Mouse (Mus musculus) kidney, postnatal 0 days (tissue): ENCODE measurements at regions not wholly inside any gene's neighbourhood (a gene's known extent, or its start where the extent isn't known, plus 50 kb on each side); places are given as distances from the start of the nearest gene placed in this dataset.
"Not testable (repeated sequence)": the region's sequence is repeated elsewhere in the genome, so short reads cannot be mapped to it uniquely, and the experiment has no call there.

ENCODE experiments used
- ATAC-seq: fragments of 200-750 bp; cut with Nextera tagmentation; replicated peaks from 2 replicates; pipeline ENCODE4 v1.8.0; 2017; ENCODE audit warnings: low read depth, moderate number of reproducible peaks, moderate TSS enrichment, moderate library complexity; ENCODE audit not compliant: low FRiP score
- DNase-seq: peaks from one replicate; pipeline ENCODE4 v3.0.0-alpha.2; 2016; ENCODE audit warnings: low spot score
- H3K27ac ChIP-seq: fragments of 300-500 bp; sonication (generic); 2 replicates; pipeline ENCODE4 v1.5.1; 2014; ENCODE audit warnings: mild to moderate bottlenecking
- H3K27me3 ChIP-seq: fragments of 300-500 bp; sonication (generic); 2 replicates; pipeline ENCODE4 v1.6.1; 2014; ENCODE audit warnings: low read length, mixed read lengths; ENCODE audit not compliant: insufficient read depth
- H3K36me3 ChIP-seq: fragments of 300-500 bp; sonication (generic); 2 replicates; pipeline ENCODE4 v1.6.1; 2014; ENCODE audit warnings: low read length, mixed read lengths; ENCODE audit not compliant: insufficient read depth
- H3K4me1 ChIP-seq: fragments of 300-500 bp; sonication (generic); replicated peaks from 2 replicates; pipeline ENCODE4 v1.6.1; 2014; ENCODE audit warnings: antibody characterized with exemption, low read length, mixed read lengths; ENCODE audit not compliant: insufficient read depth
- H3K4me2 ChIP-seq: fragments of 300-500 bp; sonication (generic); 2 replicates; pipeline ENCODE4 v1.6.1; 2014; ENCODE audit warnings: mild to moderate bottlenecking, low read length, moderate library complexity, mixed read lengths
- H3K4me3 ChIP-seq: fragments of 300-500 bp; sonication (generic); replicated peaks from 2 replicates; pipeline ENCODE4 v1.5.1; 2014; ENCODE audit warnings: low read depth, low read length
- H3K9ac ChIP-seq: fragments of 300-500 bp; sonication (generic); 2 replicates; pipeline ENCODE4 v1.6.1; 2014; ENCODE audit warnings: low read depth, low read length
- H3K9me3 ChIP-seq: fragments of 300-500 bp; sonication (generic); replicated peaks from 2 replicates; pipeline ENCODE4 v1.6.1; 2016; ENCODE audit warnings: low read length, inconsistent platforms, mixed read lengths
- CTCF ChIP-seq: IDR thresholded peaks from 2 replicates; pipeline ENCODE4 v1.5.1; 2016; ENCODE audit warnings: antibody characterized with exemption, low read depth, mild to moderate bottlenecking, moderate library complexity
- WGBS: fragments of 180-500 bp; shearing (Covaris S2); extraction: QIAGEN DNeasy Blood & Tissue Kit; methylation state at CpG from one replicate; pipeline ENCODE4 v1.1.7; 2014; 5-methylcytosine and 5-hydroxymethylcytosine counted together

- Histone ChIP-seq H3K9me3 (no peaks in the 10 kb centered on the region), H3K36me3 (no peaks in the 10 kb centered on the region), H3K27ac (peak overlapping the region; percentile 54; the same call in 1 of the 2 replicates), H3K27me3 (no peaks in the 10 kb centered on the region), H3K4me1 (no peaks in the 10 kb centered on the region), H3K4me2 (no peak overlapping the region), H3K9ac (no peak overlapping the region), H3K4me3 (no peak overlapping the region)
- ATAC-seq (no peak), DNase-seq (peak; percentile 3)
- no peak for TF ChIP-seq CTCF
- 50% methylated on average over 3 of the region's 3 CpGs for WGBS
Measured at GRCm38 (mm10) chr3:16085288-16085687, 79.1 kb upstream of the Gm5150 start.

- WGBS = 95% methylated on average over 2 of the region's 2 CpGs
Measured at GRCm38 (mm10) chr3:16079178-16079577, 72.9 kb upstream of the Gm5150 start.

GRCm38 (mm10) chr3:16071906-16072305, 65.7 kb upstream of the Gm5150 start:
- no peak overlapping the region for H3K4me3 ChIP-seq
- H3K36me3 ChIP-seq = no peaks in the 10 kb centered on the region

More at GRCm38 (mm10) chr3:16079178-16079577, 72.9 kb upstream of the Gm5150 start:
- ATAC-seq (no peak), DNase-seq (no peak)
- no peaks in the 10 kb centered on the region for H3K27me3 ChIP-seq
- H3K9me3 ChIP-seq = no peaks in the 10 kb centered on the region
- no peak overlapping the region for H3K4me3 ChIP-seq
- H3K27ac ChIP-seq = no peak overlapping the region
- H3K9ac ChIP-seq = no peak overlapping the region
- H3K36me3 ChIP-seq = no peaks in the 10 kb centered on the region
- TF ChIP-seq CTCF = no peak
- no peaks in the 10 kb centered on the region for H3K4me1 ChIP-seq
- no peak overlapping the region for H3K4me2 ChIP-seq

GRCm38 (mm10) chr3:16070963-16071362, 64.7 kb upstream of the Gm5150 start:
- Histone ChIP-seq H3K9ac (no peak overlapping the region), H3K9me3 (no peaks in the 10 kb centered on the region), H3K36me3 (no peaks in the 10 kb centered on the region), H3K4me1 (no peaks in the 10 kb centered on the region), H3K27ac (no peak overlapping the region), H3K4me2 (no peak overlapping the region), H3K27me3 (no peaks in the 10 kb centered on the region), H3K4me3 (no peak overlapping the region)
- TF ChIP-seq CTCF = no peak
- ATAC-seq (no peak), DNase-seq (no peak)
- 97% methylated on average over 1 of the region's 1 CpGs for WGBS

More at GRCm38 (mm10) chr3:16071906-16072305, 65.7 kb upstream of the Gm5150 start:
- H3K27me3 ChIP-seq = no peaks in the 10 kb centered on the region
- no peak for DNase-seq
- WGBS = 90% methylated on average over 13 of the region's 13 CpGs
- H3K4me1 ChIP-seq = no peaks in the 10 kb centered on the region
- no peak for TF ChIP-seq CTCF
- no peak overlapping the region for H3K9ac ChIP-seq
- H3K9me3 ChIP-seq = no peaks in the 10 kb centered on the region
- H3K27ac ChIP-seq = no peak overlapping the region
- H3K4me2 ChIP-seq = no peak overlapping the region
- no peak for ATAC-seq

DNA sequence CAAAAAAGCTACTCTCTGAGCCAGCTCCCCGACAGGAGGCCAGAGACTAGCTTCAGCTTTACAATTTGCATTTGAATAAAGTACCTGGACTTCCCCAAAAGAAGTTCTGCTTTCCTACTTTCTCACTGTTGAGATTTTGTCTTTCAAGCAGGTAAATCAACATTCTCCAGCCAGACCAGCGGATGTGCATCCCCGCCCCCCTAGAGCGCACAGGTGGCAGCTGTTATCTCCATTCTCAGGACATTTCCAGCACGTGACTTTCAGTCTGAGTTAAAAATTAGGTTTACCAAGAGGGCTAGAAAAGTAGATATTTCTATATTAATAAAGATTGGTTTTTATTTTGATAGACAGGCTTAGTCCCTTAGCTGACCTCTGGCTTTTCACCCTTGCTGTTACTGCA, 51.5 kb upstream of the Gm5150 start:
- not testable (repeated sequence) for DNase-seq, H3K36me3 ChIP-seq, H3K27ac ChIP-seq, H3K27me3 ChIP-seq, H3K4me1 ChIP-seq, ATAC-seq, H3K4me3 ChIP-seq, H3K9ac ChIP-seq, H3K9me3 ChIP-seq, H3K4me2 ChIP-seq
- WGBS = 82% methylated on average over 5 of the region's 5 CpGs
